Mouse (Mus musculus): ENCODE data around the gene Olfr552.

DNA sequence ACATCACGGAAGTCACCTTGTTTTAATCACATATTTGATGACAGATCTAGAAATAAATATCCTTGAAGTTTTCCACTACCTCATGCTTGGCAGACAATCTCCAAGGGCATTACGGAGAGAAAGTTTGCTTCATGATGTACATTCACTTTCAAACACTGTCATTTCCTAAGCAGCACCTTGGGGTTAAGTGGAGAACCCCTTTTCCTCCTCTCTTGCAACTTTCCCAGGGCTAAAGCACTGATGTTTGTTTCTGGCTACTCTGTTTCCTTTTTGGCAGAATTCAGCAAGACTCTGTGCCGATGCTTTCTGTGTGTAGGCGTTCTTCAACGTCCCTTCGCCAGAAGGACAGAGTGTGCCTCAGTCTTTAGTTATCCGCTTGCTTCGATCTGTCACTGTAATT, 26.4 kb upstream of the Olfr552 start, which contains the start of gene Olfr550:
- no peak for TF ChIP-seq POLR2A (IDR thresholded peaks at IDR 0.05; ENCODE audit: borderline replicate concordance, insufficient read depth, low read length)
- no peak for TF ChIP-seq CTCF (IDR thresholded peaks at IDR 0.05; ENCODE audit: borderline replicate concordance, insufficient read depth, low read depth, low read length)

Measured in cerebellum, adult 2 months (tissue).